Mouse (Mus musculus) neural tube, embryonic 11.5 days (tissue): ENCODE results near the gene Haus2. TPM values are rescaled to one million over a fixed set of nuclear protein-coding genes. Genes with fewer than 3 reads are reported as not detected.

Experiments used
- ATAC-seq: fragments of 200-750 bp; cut with Nextera tagmentation; 2 replicates; pipeline ENCODE4 v1.8.0; 2017; ENCODE audit warnings: moderate number of reproducible peaks, mild to moderate bottlenecking, moderate TSS enrichment, moderate library complexity; ENCODE audit not compliant: insufficient read depth, low FRiP score, low TSS enrichment
- DNase-seq: peaks from one replicate; pipeline ENCODE4 v3.0.0-alpha.2; 2015; ENCODE audit warnings: low spot score
- H3K27ac ChIP-seq: fragments of 300-500 bp; sonication (generic); 2 replicates; pipeline ENCODE4 v1.5.1; 2014; ENCODE audit warnings: low read depth, mild to moderate bottlenecking, low read length
- H3K27me3 ChIP-seq: fragments of 300-500 bp; sonication (generic); 2 replicates; pipeline ENCODE4 v1.6.1; 2014; ENCODE audit warnings: mild to moderate bottlenecking, low read length, mixed read lengths; ENCODE audit not compliant: control insufficient read depth, insufficient read depth
- H3K36me3 ChIP-seq: fragments of 300-500 bp; sonication (generic); 2 replicates; pipeline ENCODE4 v1.6.1; 2014; ENCODE audit warnings: mild to moderate bottlenecking, low read length, moderate library complexity, mixed read lengths; ENCODE audit not compliant: control insufficient read depth, insufficient read depth
- H3K4me1 ChIP-seq: fragments of 300-500 bp; sonication (generic); 2 replicates; pipeline ENCODE4 v1.6.1; 2014; ENCODE audit warnings: low read length, mixed read lengths; ENCODE audit not compliant: control insufficient read depth, insufficient read depth
- H3K4me2 ChIP-seq: fragments of 300-500 bp; sonication (generic); 2 replicates; pipeline ENCODE4 v1.6.1; 2014; ENCODE audit warnings: low read depth, mild to moderate bottlenecking, moderate library complexity
- H3K4me3 ChIP-seq: fragments of 300-500 bp; sonication (generic); 2 replicates; pipeline ENCODE4 v1.5.1; 2014; ENCODE audit warnings: low read depth, low read length
- H3K9ac ChIP-seq: fragments of 300-500 bp; sonication (generic); 2 replicates; pipeline ENCODE4 v1.6.1; 2014; ENCODE audit warnings: mild to moderate bottlenecking, low read length
- H3K9me3 ChIP-seq: fragments of 300-500 bp; sonication (generic); 2 replicates; pipeline ENCODE4 v1.6.1; 2016; ENCODE audit warnings: low read length; ENCODE audit not compliant: control insufficient read depth
- WGBS: fragments of 180-500 bp; shearing (Covaris S2); extraction: QIAGEN DNeasy Blood & Tissue Kit; methylation state at CpG from one replicate; pipeline ENCODE4 v1.1.7; 2014; 5-methylcytosine and 5-hydroxymethylcytosine counted together
- polyA plus RNA-seq: library from polyadenylated mRNA; unstranded; fragments of >200 nt; fragmentation: Nextera tagmentation; extraction: Ambion mirVana; gene quantifications from 2 replicates; pipeline ENCODE4 v1.2.1, GENCODE M21; 2014

Gene Haus2
- polyA plus RNA-seq, 1 experiment from 2014 or later, result 35.7 TPM

DNA sequence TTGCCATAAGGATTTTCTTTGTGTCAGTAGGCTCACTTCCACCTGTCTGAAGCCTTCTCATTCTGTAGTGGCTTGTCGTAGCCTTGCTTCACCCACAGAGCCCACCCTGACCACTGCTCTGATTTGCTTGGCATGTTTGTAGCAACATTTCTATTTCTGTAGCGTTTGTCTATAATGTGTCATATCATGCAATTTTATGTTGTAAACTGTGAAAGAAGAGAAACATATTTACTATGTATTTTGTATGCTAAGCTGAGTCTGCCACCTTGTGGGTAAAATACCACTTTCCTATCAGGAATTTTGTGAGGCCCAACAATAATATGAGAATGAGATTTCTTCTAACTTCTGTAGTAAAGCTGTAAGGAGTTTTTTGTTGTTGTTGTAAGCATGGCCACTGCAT lies 61.1 kb downstream of the Haus2 start:
- Histone ChIP-seq H3K27me3 (no peaks in the 10 kb centered on the region), H3K4me1 (no peaks in the 10 kb centered on the region), H3K27ac (no peak overlapping the region), H3K36me3 (no peaks in the 10 kb centered on the region), H3K4me2 (no peak overlapping the region), H3K9me3 (no peaks in the 10 kb centered on the region), H3K4me3 (no peak overlapping the region), H3K9ac (no peak overlapping the region)
- ATAC-seq (no peak), DNase-seq (no peak)
- WGBS, result 87% methylated on average over 2 of the region's 2 CpGs

Other genes with a start within 250 kb of the Haus2 start
- 7.4 and 7.7 TPM in 2 replicates for gene Ganc, start 205.5 kb upstream of the Haus2 start, polyA plus RNA-seq
- 4.7 and 6.3 TPM in 2 replicates for gene Tmem87a, start 205.3 kb upstream of the Haus2 start, polyA plus RNA-seq
- 0.82 and 1.5 TPM in 2 replicates for gene Capn3, start 153.4 kb upstream of the Haus2 start, polyA plus RNA-seq
- gene Zfp106, start 45.5 kb upstream of the Haus2 start, polyA plus RNA-seq, result 63.6 and 68.5 TPM in 2 replicates
- gene Snap23, start 41.7 kb upstream of the Haus2 start, polyA plus RNA-seq, result 50.4 and 51.6 TPM in 2 replicates
- gene Lrrc57, start 137 bp downstream of the Haus2 start, polyA plus RNA-seq, result 32.0 and 33.8 TPM in 2 replicates
- 4.1 and 4.2 TPM in 2 replicates for gene Stard9, start 19.7 kb downstream of the Haus2 start, polyA plus RNA-seq
- 6.3 and 7.9 TPM in 2 replicates for gene Cdan1, start 240.7 kb downstream of the Haus2 start, polyA plus RNA-seq
- 9.4 and 11.8 TPM in 2 replicates for gene Ttbk2, start 241.2 kb downstream of the Haus2 start, polyA plus RNA-seq